14 mouse cellular contexts compared by ENCODE assay signal in the genomic region with DNA sequence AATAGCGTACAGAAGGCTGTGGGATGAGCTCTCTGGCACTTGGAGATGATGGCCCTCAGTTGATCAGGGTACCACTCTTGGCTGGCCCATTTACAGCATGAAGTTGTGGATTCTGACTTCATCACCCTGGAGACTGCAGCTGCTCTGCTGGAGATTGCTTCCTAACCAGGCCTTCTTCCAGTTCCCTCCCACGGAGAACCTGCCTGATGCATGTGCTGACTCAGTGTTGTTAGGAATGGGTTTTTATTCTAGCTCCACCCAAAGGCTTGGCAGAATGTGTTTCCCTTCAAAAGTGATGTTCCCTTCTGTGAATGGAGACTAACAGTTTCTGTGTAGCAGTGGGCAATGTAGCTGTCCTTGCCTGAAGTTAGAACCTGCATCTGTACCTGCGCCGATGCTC. TPM values are rescaled to one million over a fixed set of nuclear protein-coding genes. Genes with fewer than 3 reads are reported as not detected.
DNase-seq lines count a peak whose midpoint lies in the region; ATAC-seq and TF ChIP-seq lines count a peak whose summit lies in the region.
"Had no signal": no experiment of that assay in that cellular context is flagged by ENCODE, and none has a peak within 500 bp of the region (broad histone marks: within the 10 kb centered on the region; RNA-seq: fewer than 3 reads in every experiment).

No protein-coding gene starts in this region.

- no peak for ATAC-seq in forebrain, embryonic 12.5 days (ENCODE audit: low FRiP score)
- ATAC-seq: forebrain, postnatal 0 days had no signal

- no peak overlapping the region for H3K4me2 ChIP-seq in forebrain, embryonic 12.5 days

- WGBS in forebrain, embryonic 12.5 days: 91% methylated on average over 4 of the region's 4 CpGs

- no peak overlapping the region for H3K4me3 ChIP-seq in left cerebral cortex, adult 2 months
- H3K4me3 ChIP-seq in forebrain, embryonic 12.5 days (replicated peaks): no peak overlapping the region
- H3K4me3 ChIP-seq: midbrain, embryonic 10.5 days had no signal

- H3K9ac ChIP-seq in forebrain, embryonic 12.5 days: no peak overlapping the region
- H3K9ac ChIP-seq: forebrain, postnatal 0 days; liver, embryonic 14.5 days had no signal

- H3K36me3 ChIP-seq in forebrain, embryonic 12.5 days (replicated peaks): no peaks in the 10 kb centered on the region
- H3K36me3 ChIP-seq: midbrain, embryonic 10.5 days had no signal

- no peak overlapping the region for H3K27ac ChIP-seq in left cerebral cortex, adult 2 months
- no peak overlapping the region for H3K27ac ChIP-seq in forebrain, embryonic 12.5 days
- H3K27ac ChIP-seq: liver, embryonic 14.5 days; midbrain, embryonic 10.5 days had no signal

- DNase-seq in right cerebral cortex, adult 18-20 months: peak; percentile 75
- no peak for DNase-seq in right cerebral cortex, postnatal 4 days
- peak; percentile 59 to 63 for DNase-seq in frontal cortex, adult 2 months (ENCODE audit: extremely low spot score in 1 of 2, low spot score in 1 of 2)
- peak; percentile 14 to 48 for DNase-seq in left cerebral cortex, adult 2 months (ENCODE audit: extremely low spot score in 1 of 2, low spot score in 2 of 2)
- DNase-seq in thymus, postnatal 14 days: no peak
- no peak for DNase-seq in heart, postnatal 10 days
- DNase-seq: cerebellum, adult 11 months; forebrain, postnatal 0 days; lung, postnatal 14 days; thymus, postnatal 25 days had no signal

- no peaks in the 10 kb centered on the region for H3K27me3 ChIP-seq in forebrain, embryonic 12.5 days
- H3K27me3 ChIP-seq: CH12.LX had no signal

- no peaks in the 10 kb centered on the region for H3K4me1 ChIP-seq in forebrain, embryonic 12.5 days

- H3K9me3 ChIP-seq in forebrain, embryonic 12.5 days: no peaks in the 10 kb centered on the region
- H3K9me3 ChIP-seq: midbrain, embryonic 10.5 days had no signal

- no peak for TF ChIP-seq CTCF in left cerebral cortex, adult 2 months (IDR thresholded peaks at IDR 0.05)

- intact Hi-C loops in left cerebral cortex, adult 2 months (cut with DNase I): no loop called here
- intact Hi-C loops in heart, postnatal 10 days (cut with DNase I): no loop called here

RNA-seq across cellular contexts. Expression of a gene that starts 58.2 kb away (rescaled TPM):
- 52.1 and 61.1 TPM in 2 replicates for polyA plus RNA-seq in frontal cortex, adult 2 months (2012; rRNA removed)
- 10 to 100 TPM; 52.9 to 56.7 TPM for total RNA-seq in left cerebral cortex, adult 2 months (2021)
- polyA plus RNA-seq in forebrain, embryonic 12.5 days (2016; fragmentation: Nextera tagmentation; extraction: Ambion mirVana): 24.9 and 27.5 TPM in 2 replicates
- total RNA-seq in heart, postnatal 10 days (2021): 10 to 100 TPM; 12.0 to 12.8 TPM

Comparison
In these comparisons a context has a peak if more than half of its experiments do, and no peak if none do; other contexts are left out.
1. DNase-seq: peak in right cerebral cortex, adult 18-20 months (single experiment), frontal cortex, adult 2 months (2 of 2) and left cerebral cortex, adult 2 months (2 of 2); none in right cerebral cortex, postnatal 4 days (single experiment), thymus, postnatal 14 days (single experiment) and heart, postnatal 10 days (0 of 2).